Mouse (Mus musculus): ENCODE results near the gene Map6.

DNA sequence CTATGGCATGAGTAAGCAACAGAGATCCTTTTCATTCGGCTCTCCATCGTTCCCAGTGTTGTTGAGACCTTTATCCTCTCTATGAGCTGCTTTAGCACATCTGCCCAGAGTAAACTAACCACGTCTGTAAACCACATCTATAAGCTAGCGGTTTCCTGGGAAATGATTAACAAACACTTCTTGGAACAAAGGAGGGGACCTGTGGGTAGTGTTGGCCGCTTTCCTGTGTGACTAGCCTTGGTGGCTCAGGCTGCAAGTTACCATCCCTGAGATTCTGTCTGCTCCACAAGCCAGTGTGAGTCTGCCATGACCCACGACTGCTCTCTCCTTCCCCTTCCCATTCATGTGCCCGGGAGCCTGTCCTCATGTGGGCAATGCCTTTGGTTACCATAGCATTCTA lies 44.2 kb downstream of the Map6 start:
- TF ChIP-seq CTCF (IDR thresholded peaks at IDR 0.05; ENCODE audit: extremely low read depth, insufficient read depth, insufficient read length, insufficient replicate concordance) (no peak), POLR2A (IDR thresholded peaks at IDR 0.05; ENCODE audit: low read depth, low read length) (no peak)

Measured in spleen, adult 2 months (tissue).